12 mouse cellular contexts compared by ENCODE assay signal in the genomic region with DNA sequence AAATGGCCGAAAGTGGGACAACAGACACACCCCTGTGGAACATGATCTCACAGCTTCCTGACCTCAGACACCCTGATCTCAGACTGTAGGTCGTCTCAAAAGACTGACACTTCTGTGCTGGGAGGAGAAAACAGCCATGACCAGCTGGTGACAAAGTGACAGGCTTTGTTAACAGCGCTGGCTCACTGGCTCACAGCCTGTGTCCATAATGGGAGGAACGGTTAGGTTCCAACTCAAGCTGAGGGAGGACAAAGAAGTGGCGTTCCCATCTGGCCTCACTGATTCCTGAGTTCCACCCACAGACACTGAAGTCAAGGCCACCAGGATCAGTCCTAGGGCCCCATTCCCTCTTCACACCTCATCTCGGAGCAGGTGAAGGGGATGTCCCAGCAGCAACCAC.
DNase-seq lines count a peak whose midpoint lies in the region; ATAC-seq and TF ChIP-seq lines count a peak whose summit lies in the region.
"Had no signal": no experiment of that assay in that cellular context is flagged by ENCODE, and none has a peak within 500 bp of the region (broad histone marks: within the 10 kb centered on the region; RNA-seq: fewer than 3 reads in every experiment).

No protein-coding gene starts in this region.

- peaks cover 16% of the 10 kb centered on the region for H3K27me3 ChIP-seq in forebrain, embryonic 10.5 days (ENCODE audit: poor library complexity, severe bottlenecking)
- no peaks in the 10 kb centered on the region for H3K27me3 ChIP-seq in forebrain, embryonic 15.5 days
- H3K27me3 ChIP-seq in hindbrain, postnatal 0 days (ENCODE audit: insufficient read depth, low read length): no peaks in the 10 kb centered on the region
- H3K27me3 ChIP-seq: kidney, embryonic 15.5 days had no signal

- 0 out of 2 replicates have a peak overlapping the region, but pooled peaks have one; percentile 76 for H3K27ac ChIP-seq in forebrain, embryonic 10.5 days
- H3K27ac ChIP-seq in forebrain, embryonic 15.5 days (replicated peaks): no peak overlapping the region
- no peak overlapping the region; the same call in 1 of the 2 replicates for H3K27ac ChIP-seq in hindbrain, postnatal 0 days
- no peak overlapping the region for H3K27ac ChIP-seq in gastrocnemius, adult 2 months
- H3K27ac ChIP-seq: embryonic facial prominence, embryonic 13.5 days; kidney, embryonic 15.5 days had no signal

- intact Hi-C loops in gastrocnemius, adult 2 months (cut with DNase I): no loop called here

- no peak for TF ChIP-seq CTCF in hindbrain, postnatal 0 days (IDR thresholded peaks at IDR 0.05; ENCODE audit: low read depth)
- no peak for TF ChIP-seq CTCF in gastrocnemius, adult 2 months (IDR thresholded peaks at IDR 0.05)

- H3K4me1 ChIP-seq in forebrain, embryonic 10.5 days: peaks cover 49% of the 10 kb centered on the region
- no peaks in the 10 kb centered on the region for H3K4me1 ChIP-seq in forebrain, embryonic 15.5 days
- H3K4me1 ChIP-seq in hindbrain, postnatal 0 days (ENCODE audit: insufficient read depth, low read length): peaks cover 8% of the 10 kb centered on the region; the same call in 1 of the 2 replicates

- H3K4me2 ChIP-seq in forebrain, embryonic 15.5 days (replicated peaks): no peak overlapping the region
- H3K4me2 ChIP-seq in hindbrain, postnatal 0 days (ENCODE audit: low read depth, low read length): no peak overlapping the region
- H3K4me2 ChIP-seq: embryonic facial prominence, embryonic 13.5 days; kidney, embryonic 15.5 days had no signal

- H3K4me3 ChIP-seq in forebrain, embryonic 10.5 days: no peak overlapping the region
- H3K4me3 ChIP-seq in forebrain, embryonic 15.5 days: no peak overlapping the region
- no peak overlapping the region for H3K4me3 ChIP-seq in hindbrain, postnatal 0 days (ENCODE audit: low read length)
- no peak overlapping the region for H3K4me3 ChIP-seq in gastrocnemius, adult 2 months
- H3K4me3 ChIP-seq: embryonic facial prominence, embryonic 13.5 days; kidney, embryonic 15.5 days; myocyte had no signal

- DNase-seq in forebrain, embryonic 10.5 days (ENCODE audit: extremely low spot score, low spot score): no peak
- peak; percentile 38 for DNase-seq in lung, postnatal 10 days
- no peak for DNase-seq in lung, postnatal 25 days (ENCODE audit: low spot score)
- DNase-seq in cerebellum, adult 9-11 months: peak; percentile 76
- DNase-seq in hindbrain, postnatal 0 days (ENCODE audit: low spot score): peak; percentile 72
- DNase-seq in layer of hippocampus, adult 8-10 months (ENCODE audit: low spot score in 2 of 2): no peak
- DNase-seq in gastrocnemius, adult 2 months: no peak
- DNase-seq: heart, postnatal 14 days had no signal

- H3K9ac ChIP-seq in forebrain, embryonic 15.5 days (replicated peaks): no peak overlapping the region
- H3K9ac ChIP-seq in hindbrain, postnatal 0 days (replicated peaks; ENCODE audit: low read length): no peak overlapping the region
- H3K9ac ChIP-seq: embryonic facial prominence, embryonic 13.5 days; kidney, embryonic 15.5 days had no signal

- no peaks in the 10 kb centered on the region; the same call in 1 of the 2 replicates for H3K9me3 ChIP-seq in forebrain, embryonic 10.5 days
- no peaks in the 10 kb centered on the region for H3K9me3 ChIP-seq in forebrain, embryonic 15.5 days
- no peaks in the 10 kb centered on the region for H3K9me3 ChIP-seq in hindbrain, postnatal 0 days (ENCODE audit: low read length)
- H3K9me3 ChIP-seq: embryonic facial prominence, embryonic 13.5 days; kidney, embryonic 15.5 days had no signal

- WGBS in forebrain, embryonic 10.5 days: 52% methylated on average over 6 of the region's 6 CpGs
- 37% methylated on average over 6 of the region's 6 CpGs for WGBS in forebrain, embryonic 15.5 days
- 15% methylated on average over 6 of the region's 6 CpGs for WGBS in hindbrain, postnatal 0 days

- H3K36me3 ChIP-seq in forebrain, embryonic 10.5 days (replicated peaks): no peaks in the 10 kb centered on the region
- H3K36me3 ChIP-seq in forebrain, embryonic 15.5 days: no peaks in the 10 kb centered on the region
- no peaks in the 10 kb centered on the region for H3K36me3 ChIP-seq in hindbrain, postnatal 0 days (ENCODE audit: insufficient read depth, low read length)
- H3K36me3 ChIP-seq: embryonic facial prominence, embryonic 13.5 days; kidney, embryonic 15.5 days had no signal

- ATAC-seq in forebrain, embryonic 15.5 days (replicated peaks): no peak
- ATAC-seq in hindbrain, postnatal 0 days: peak; percentile 44

Comparison
In these comparisons a context has a peak if more than half of its experiments do, and no peak if none do; other contexts are left out.
1. DNase-seq: peak in lung, postnatal 10 days (single experiment), cerebellum, adult 9-11 months (single experiment) and hindbrain, postnatal 0 days (single experiment); none in forebrain, embryonic 10.5 days (single experiment), lung, postnatal 25 days (single experiment), layer of hippocampus, adult 8-10 months (0 of 2) and gastrocnemius, adult 2 months (single experiment).